Mouse (Mus musculus) cerebellum, adult 18-20 months (tissue): Measurements from ENCODE around the gene Bsg.
A peak's percentile ranks its signal among the peaks of the same experiment; 100 is the strongest.
"Not testable (repeated sequence)": the region's sequence is repeated elsewhere in the genome, so short reads cannot be mapped to it uniquely, and the experiment has no call there.

Experiments used
- DNase-seq, 2 experiments: peaks; one replicate each; pipeline ENCODE4 v3.0.0; 2021

The Bsg gene

GRCm38 (mm10) chr10:79682916-79683582 lies 21.2 kb upstream of the Bsg start:
- DNase-seq = peak in 1 of 2 experiments; percentile 56

DNA sequence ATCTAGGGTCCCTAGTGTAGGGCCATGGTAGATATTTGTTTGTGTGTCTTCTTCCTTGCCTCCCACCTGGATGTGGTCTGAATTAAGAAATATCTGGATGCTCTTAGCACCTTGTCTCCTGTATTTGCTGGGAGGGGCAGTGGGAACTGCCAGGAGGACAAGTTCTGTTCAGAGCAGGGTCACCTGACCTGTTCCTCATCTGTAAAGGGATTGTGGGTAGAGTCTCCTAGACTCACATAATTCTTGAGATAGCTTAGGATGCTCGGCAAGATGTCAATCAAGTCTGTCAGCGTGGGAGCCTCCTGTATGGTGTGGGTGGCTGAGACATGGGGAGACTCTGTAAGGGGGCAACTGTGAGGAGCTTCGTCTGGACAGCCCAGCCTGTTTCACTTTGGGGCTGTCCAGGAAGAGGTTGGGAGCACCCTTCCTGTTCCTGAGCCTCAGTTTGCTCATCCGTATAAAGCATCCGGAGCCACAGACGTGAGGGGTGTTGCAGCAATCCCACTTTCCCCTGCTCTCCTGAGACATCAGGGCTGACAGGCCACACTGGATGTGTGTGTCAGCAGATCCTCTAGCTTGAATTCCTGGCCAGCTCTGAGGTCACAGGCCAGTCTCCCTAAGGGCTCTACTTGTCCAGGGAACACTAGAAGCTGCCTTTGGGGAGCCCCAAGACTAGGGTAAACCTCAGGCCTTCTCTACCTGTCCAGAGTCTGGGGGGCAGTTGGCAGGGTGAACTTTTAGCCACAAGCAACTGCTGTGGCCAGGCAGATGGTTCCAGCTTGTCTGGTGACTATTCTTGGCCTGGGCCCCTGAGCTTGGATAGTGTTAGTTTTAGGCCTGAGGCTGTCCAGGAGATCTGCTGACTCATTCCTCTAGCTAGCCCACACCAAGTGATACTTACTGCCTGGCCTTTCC lies 20.3 kb upstream of the Bsg start:
- DNase-seq = peak; percentile 19 to 21

DNA sequence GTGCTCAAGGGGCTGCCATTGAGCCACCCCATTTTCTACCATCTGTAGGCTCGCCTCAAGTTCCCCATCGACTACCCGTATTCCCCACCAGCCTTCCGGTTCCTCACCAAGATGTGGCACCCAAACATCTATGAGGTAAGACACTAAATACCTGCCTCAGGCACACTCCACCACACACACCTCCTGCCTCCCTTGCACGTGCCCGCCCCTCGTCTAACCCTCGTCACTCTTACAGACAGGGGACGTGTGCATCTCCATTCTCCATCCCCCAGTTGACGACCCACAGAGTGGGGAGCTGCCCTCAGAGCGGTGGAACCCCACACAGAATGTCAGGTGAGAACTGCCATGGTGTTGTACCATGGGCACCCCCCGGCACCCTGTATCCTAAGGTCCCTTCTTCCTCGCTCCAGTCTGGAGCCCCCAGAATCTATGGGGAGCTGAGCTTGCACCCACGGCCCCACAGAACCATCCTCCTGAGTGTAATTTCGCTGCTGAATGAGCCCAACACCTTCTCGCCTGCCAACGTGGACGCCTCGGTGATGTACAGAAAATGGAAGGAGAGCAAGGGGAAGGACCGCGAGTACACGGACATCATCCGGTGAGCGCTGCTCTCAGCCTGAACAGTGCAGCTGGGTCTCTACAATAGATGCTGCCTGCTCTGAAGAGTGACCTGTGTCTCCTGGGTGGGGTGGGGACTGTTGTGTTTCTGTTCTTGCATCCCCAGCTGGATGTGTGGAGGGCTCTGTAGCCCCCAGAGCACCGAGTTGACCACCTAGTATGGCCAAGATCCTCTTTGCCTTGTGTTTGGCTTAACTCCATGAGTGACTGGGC lies 19.3 kb upstream of the Bsg start:
- no peak for DNase-seq

DNA sequence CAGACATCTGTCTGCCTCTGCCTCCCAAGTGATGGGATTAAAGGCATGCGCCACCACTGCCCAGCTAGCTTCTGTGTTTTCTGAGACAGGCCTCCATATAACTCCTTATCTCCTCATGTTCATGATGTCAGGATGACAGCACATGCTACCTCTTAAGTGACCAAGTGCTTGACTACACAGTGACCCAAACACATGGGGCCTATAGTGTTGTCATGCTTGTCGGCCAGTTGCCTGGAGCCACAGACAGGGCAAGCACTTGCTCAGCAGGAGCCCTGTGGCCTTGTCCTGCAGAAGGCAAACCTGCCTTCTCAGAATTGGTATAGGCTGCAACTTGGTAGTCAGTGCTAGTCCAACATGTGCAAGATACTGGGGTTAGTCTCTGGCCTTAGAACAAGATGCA lies 18.1 kb upstream of the Bsg start:
- DNase-seq = no peak

- DNase-seq = no peak
These were observed 17.6 kb upstream of the Bsg start for GRCm38 (mm10) chr10:79686691-79687090.

DNA sequence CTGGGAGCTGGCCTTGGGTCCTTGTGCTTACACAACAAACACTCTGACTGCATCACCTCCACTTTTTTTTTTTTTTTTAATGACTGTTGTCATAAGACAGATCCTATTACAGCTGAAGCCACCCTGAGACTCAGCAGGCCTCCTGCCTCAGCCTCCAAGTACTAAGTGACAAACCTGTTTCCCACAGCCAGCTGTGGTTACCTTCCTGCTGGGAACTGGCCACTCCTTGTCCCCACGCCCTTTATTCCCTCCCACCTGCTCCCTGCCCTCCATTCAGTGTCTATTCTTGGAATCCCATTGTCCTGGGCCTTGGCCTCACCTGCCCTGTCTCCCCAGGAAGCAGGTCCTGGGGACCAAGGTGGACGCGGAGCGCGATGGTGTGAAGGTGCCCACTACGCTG lies 16.8 kb upstream of the Bsg start:
- no peak for DNase-seq

GRCm38 (mm10) chr10:79688720-79689119 lies 15.6 kb upstream of the Bsg start, which contains the start of gene Gzmm:
TSS of gene Gzmm (plus strand) at chr10:79689020.
- no peak for DNase-seq

GRCm38 (mm10) chr10:79689178-79689577 lies 15.1 kb upstream of the Bsg start:
- no peak for DNase-seq

DNA sequence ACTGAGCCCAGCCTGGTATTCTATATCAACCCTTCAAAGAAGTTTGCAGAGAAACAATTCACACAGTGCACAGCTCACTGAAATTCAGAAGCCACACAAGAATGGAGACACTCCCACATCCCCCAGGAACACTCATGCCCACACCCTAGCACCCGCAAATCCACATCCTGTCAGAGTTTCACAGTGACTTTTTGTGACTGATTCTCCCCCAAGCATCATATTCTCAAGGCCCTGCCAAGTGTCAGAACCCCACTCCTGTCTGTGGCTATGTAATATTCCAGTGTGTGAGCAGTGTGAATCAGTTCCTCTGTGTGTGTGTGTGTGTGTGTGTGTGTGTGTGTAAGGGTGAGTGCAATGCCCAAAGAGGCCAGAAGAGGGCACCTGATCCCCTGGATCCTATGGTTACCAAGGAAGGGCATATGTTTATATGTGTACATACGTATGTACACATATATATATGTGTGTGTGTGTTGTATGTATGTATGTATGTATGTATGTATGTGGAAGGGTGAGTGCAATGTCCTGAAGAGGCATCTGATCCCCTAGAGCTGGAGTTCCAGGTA lies 12.2 kb upstream of the Bsg start:
- no peak for DNase-seq

- DNase-seq = no peak
These were observed 10.5 kb upstream of the Bsg start for GRCm38 (mm10) chr10:79693580-79694378.

DNA sequence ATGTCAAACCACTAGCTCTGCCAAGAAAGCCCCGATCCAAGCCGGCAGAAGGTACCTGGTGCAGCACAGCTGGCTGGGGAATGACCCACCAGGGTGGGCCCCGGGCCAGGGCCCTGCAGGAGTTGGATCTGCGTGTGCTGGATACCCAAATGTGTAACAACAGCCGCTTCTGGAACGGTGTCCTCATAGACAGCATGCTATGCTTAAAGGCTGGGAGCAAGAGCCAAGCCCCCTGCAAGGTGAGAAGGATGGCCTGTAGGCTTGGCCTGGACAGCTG lies 10.0 kb upstream of the Bsg start:
- DNase-seq = peak in 1 of 2 experiments; percentile 29

DNA sequence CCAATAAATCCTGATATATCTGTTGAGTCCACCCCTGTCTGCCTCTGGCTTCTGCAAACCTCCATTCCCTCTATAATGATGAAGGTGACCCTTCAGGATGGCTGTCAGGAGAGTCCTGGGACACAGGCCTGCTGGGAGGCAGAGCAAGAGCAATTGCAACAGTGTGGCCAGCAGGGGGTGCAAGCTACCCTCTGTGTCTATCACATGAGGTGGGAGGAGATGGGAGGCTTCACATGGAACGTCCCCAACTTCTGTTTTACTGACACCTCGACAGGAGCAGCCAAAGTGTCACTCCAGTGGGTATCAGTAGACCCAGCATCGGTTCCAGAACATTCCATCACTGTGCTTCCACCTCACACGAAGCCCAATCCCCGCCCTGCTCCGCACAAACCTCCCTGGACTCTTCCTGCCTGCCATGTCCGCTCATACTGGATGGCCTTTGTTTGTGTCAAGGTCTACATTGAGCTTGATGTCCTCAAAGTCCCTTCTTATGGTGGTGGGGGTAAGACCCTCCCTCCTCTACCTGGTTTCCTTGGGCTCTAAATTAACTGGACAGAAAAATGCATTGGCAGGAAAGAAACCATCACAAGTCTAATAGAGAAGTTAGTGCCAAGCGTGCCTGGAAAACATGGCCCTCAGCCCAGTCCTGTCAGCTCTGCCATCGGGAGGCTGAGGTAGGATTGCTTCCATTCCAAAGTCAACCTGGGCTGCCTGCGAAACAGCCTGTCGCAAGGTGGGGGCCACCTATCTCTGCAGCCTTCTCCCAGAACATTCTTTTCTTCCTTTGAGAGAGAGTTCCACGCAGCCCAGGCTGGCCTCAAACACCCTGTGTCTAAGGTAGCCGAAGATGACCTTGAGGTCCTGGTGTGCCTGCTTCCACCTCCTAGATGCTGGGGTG lies 8.8 kb upstream of the Bsg start:
- DNase-seq = peak; percentile 82 to 86

GRCm38 (mm10) chr10:79696129-79696651 lies 8.1 kb upstream of the Bsg start:
- peak in 1 of 2 experiments; percentile 26 for DNase-seq

GRCm38 (mm10) chr10:79697916-79698315 lies 6.4 kb upstream of the Bsg start:
- DNase-seq = peak; percentile 88 to 92

GRCm38 (mm10) chr10:79698459-79698858 lies 5.8 kb upstream of the Bsg start:
- no peak for DNase-seq

GRCm38 (mm10) chr10:79700676-79701075 lies 3.6 kb upstream of the Bsg start:
- no peak for DNase-seq

- no peak for DNase-seq
These were observed 2.7 kb upstream of the Bsg start for GRCm38 (mm10) chr10:79701443-79702129.

DNA sequence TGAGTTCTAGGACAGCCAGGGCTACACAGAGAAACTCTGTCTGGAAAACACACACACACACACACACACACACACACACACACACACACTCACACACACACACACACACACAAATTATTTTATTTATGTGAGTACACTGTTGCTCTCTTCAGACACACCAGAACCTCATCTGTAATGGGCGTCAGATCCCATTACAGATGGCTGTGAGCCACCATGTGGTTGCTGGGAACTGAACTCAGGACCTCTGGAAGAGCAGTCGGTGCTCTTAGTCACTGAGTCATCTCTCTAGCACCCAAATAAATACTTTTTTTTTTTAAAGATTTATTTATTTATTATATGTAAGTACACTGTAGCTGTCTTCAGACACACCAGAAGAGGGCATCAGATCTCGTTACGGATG lies 1.3 kb upstream of the Bsg start:
- not testable (repeated sequence) for DNase-seq

DNA sequence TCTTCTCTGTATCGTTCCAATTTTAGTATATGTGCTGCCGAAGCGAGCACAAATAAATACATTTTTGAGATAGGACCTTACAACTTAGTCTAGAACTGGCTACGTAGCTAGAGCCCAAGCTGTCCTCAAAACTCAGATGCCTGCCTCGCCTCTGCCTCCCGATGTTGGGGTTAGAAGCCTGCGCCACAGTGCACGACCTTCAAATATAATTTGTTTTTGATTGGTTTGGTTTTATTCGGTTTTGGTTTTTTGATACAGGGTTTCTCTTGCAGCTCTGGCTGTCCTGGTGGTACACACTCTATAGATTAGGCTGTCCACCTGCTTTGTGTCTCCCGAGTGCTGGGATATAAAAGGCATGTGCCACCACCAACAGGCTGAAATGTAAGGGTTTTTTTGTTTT lies 750 bp upstream of the Bsg start:
- DNase-seq = no peak

- peak in 1 of 2 experiments; percentile 46 for DNase-seq
These were observed 674 bp downstream of the Bsg start for GRCm38 (mm10) chr10:79704970-79705360.
